13 mouse cellular contexts compared by ENCODE assay signal in the genomic region with DNA sequence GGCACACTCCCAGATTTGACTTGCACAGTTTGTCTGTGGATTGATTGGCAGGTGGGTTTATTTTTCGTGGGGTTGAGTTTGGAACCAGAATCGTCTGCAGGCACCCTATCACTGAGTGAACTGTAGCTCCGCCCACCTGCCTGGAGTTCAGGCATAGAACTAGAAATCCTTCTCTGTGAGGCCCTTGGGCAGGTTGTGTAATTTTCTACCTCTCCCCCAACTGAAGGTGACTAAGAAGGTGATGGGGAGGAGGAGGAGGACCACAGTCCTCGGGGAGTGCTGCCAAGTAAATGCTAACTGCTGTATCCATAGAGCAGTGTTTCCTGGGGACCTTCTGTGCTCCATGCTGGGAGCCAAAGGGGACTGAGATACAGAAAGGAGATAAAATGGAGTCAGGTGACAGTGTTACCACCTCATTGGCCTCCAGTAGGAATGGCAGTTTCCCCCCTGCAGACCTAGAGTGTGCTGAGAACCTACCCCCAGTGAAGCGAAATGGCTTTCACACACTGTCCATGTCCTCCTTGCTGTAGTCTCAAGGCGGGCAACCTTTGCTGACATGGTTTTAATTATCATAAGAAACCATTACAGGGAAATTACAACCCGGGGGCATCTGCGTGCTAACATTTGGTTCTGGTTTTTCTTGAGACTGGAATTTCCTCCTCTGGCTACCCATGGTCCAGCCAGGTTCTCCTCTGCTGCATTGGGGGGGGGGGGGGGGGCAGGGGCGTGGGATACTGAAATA.
DNase-seq lines count a peak whose midpoint lies in the region; ATAC-seq lines count a peak whose summit lies in the region.
"Had no signal": no experiment of that assay in that cellular context is flagged by ENCODE, and none has a peak within 500 bp of the region (broad histone marks: within the 10 kb centered on the region; RNA-seq: fewer than 3 reads in every experiment).

No protein-coding gene starts in this region.

- peaks cover 3% of the 10 kb centered on the region; the same call in 1 of the 2 replicates for H3K4me1 ChIP-seq in lung, embryonic 16.5 days (replicated peaks; ENCODE audit: control insufficient read depth, insufficient read depth, low read length)
- peaks cover 5% of the 10 kb centered on the region; the same call in 1 of the 2 replicates for H3K4me1 ChIP-seq in stomach, embryonic 16.5 days (ENCODE audit: control insufficient read depth, insufficient read depth, low read length)

- DNase-seq in lung, postnatal 14 days, result no peak
- peak; percentile 46 for DNase-seq in embryo, embryonic 10.5 days (ENCODE audit: low spot score)
- DNase-seq in kidney, adult 8-10 months, result peak; percentile 42 to 76
- DNase-seq in thymus, postnatal 0 days (ENCODE audit: low spot score), result no peak
- no peak for DNase-seq in left cerebral cortex, adult 8-10 months (ENCODE audit: low spot score in 2 of 2)
- no peak for DNase-seq in heart, postnatal 25 days (ENCODE audit: low spot score)
- DNase-seq: cerebellum, adult 18-20 months; liver, postnatal 0 days had no signal

- H3K9me3 ChIP-seq in lung, embryonic 16.5 days (ENCODE audit: control insufficient read depth, low read length), result no peaks in the 10 kb centered on the region
- H3K9me3 ChIP-seq in stomach, embryonic 16.5 days (replicated peaks; ENCODE audit: control insufficient read depth, low read length), result no peaks in the 10 kb centered on the region
- H3K9me3 ChIP-seq: midbrain, embryonic 12.5 days had no signal

- no peaks in the 10 kb centered on the region for H3K27me3 ChIP-seq in lung, embryonic 16.5 days (ENCODE audit: control insufficient read depth, insufficient read depth, low read depth, low read length)
- no peaks in the 10 kb centered on the region for H3K27me3 ChIP-seq in stomach, embryonic 16.5 days (ENCODE audit: control insufficient read depth, insufficient read depth, low read length)

- peak; percentile 20; the same call in 1 of the 2 replicates for ATAC-seq in lung, embryonic 16.5 days (ENCODE audit: low read depth)
- peak; percentile 30; the same call in 1 of the 2 replicates for ATAC-seq in stomach, embryonic 16.5 days (ENCODE audit: insufficient read depth, low FRiP score)
- ATAC-seq: CD4-positive, CD25-positive, alpha-beta regulatory T cell, adult 4 months; liver, postnatal 0 days had no signal

- no peak overlapping the region for H3K9ac ChIP-seq in lung, embryonic 16.5 days (ENCODE audit: low read length)
- H3K9ac ChIP-seq in stomach, embryonic 16.5 days (ENCODE audit: low read length), result no peak overlapping the region
- H3K9ac ChIP-seq: liver, postnatal 0 days; midbrain, embryonic 12.5 days had no signal

- no peak overlapping the region for H3K4me3 ChIP-seq in lung, embryonic 16.5 days (ENCODE audit: low read length)
- H3K4me3 ChIP-seq in stomach, embryonic 16.5 days (replicated peaks; ENCODE audit: low read length), result no peak overlapping the region
- H3K4me3 ChIP-seq: midbrain, embryonic 12.5 days had no signal

- intact Hi-C loops in heart, postnatal 25 days (cut with DNase I), result no loop called here

- WGBS in lung, embryonic 16.5 days, result 59% methylated on average over 9 of the region's 9 CpGs
- WGBS in stomach, embryonic 16.5 days, result 61% methylated on average over 9 of the region's 9 CpGs

- H3K36me3 ChIP-seq in lung, embryonic 16.5 days (ENCODE audit: control insufficient read depth, insufficient read depth, low read length), result no peaks in the 10 kb centered on the region
- no peaks in the 10 kb centered on the region for H3K36me3 ChIP-seq in stomach, embryonic 16.5 days (ENCODE audit: control insufficient read depth, insufficient read depth, low read length)
- H3K36me3 ChIP-seq: midbrain, embryonic 12.5 days had no signal

- no peak overlapping the region for H3K27ac ChIP-seq in lung, embryonic 16.5 days (ENCODE audit: low read length)
- H3K27ac ChIP-seq in stomach, embryonic 16.5 days (ENCODE audit: low read length), result no peak overlapping the region
- H3K27ac ChIP-seq: midbrain, embryonic 12.5 days had no signal

- H3K4me2 ChIP-seq in lung, embryonic 16.5 days (ENCODE audit: low read depth, low read length), result no peak overlapping the region
- no peak overlapping the region for H3K4me2 ChIP-seq in stomach, embryonic 16.5 days (ENCODE audit: low read depth, low read length)
- H3K4me2 ChIP-seq: heart, embryonic 11.5 days; midbrain, embryonic 12.5 days had no signal

Comparison
In these comparisons a context has a peak if more than half of its experiments do, and no peak if none do; other contexts are left out.
1. DNase-seq: peak in embryo, embryonic 10.5 days (single experiment) and kidney, adult 8-10 months (2 of 2); none in lung, postnatal 14 days (single experiment), thymus, postnatal 0 days (single experiment), left cerebral cortex, adult 8-10 months (0 of 2) and heart, postnatal 25 days (single experiment).